Mouse (Mus musculus) E14TG2a.4 (cell line): ENCODE data around the gene Tmem104.

Experiments used
- CTCF ChIP-seq: conservative IDR thresholded peaks from 2 replicates; pipeline ENCODE4 v1.5.1; 2014; ENCODE audit warnings: low read length
- NANOG ChIP-seq: IDR thresholded peaks from 2 replicates; pipeline ENCODE4 v1.6.1; 2014; ENCODE audit warnings: borderline replicate concordance, low read length, mixed read lengths
- POU5F1 ChIP-seq: IDR thresholded peaks from 2 replicates; pipeline ENCODE4 v1.6.1; 2014; ENCODE audit warnings: low read length, borderline replicate concordance

DNA sequence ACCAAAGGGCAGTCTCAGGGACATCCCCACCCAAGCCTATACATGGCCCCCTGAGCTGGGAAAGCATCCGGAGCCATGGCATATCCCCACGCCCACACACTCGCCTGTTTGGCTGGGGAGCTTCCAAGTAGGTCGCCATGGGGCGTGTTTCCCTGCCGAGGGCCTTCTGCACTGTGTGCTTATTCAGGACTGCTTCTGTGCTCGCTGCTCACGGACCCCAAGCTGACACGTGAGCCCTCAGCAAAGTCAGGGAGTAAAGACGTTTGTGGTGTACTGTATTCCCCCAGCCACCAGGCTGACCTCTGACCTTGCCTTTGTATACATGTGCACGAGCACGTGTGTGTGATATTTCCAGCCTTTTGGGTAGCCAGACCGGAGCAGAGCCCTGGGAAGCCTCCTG is 24.8 kb downstream of the Tmem104 start:
- TF ChIP-seq CTCF (no peak), POU5F1 (no peak), NANOG (no peak)
